ENCODE assay signal across 8 mouse cellular contexts in genomic region chr3:123447538-123448059, GRCm38 (mm10). TPM values are rescaled to one million over a fixed set of nuclear protein-coding genes. Genes with fewer than 3 reads are reported as not detected.
DNase-seq lines count a peak whose midpoint lies in the region; ATAC-seq and TF ChIP-seq lines count a peak whose summit lies in the region.

No protein-coding gene starts in this region.

- no peak for DNase-seq in lung, postnatal 10 days
- peak; percentile 2 for DNase-seq in cerebellum, adult 9-11 months
- no peak for DNase-seq in liver, embryonic 13.5 days
- DNase-seq in urinary bladder, postnatal 4 days (ENCODE audit: low spot score in 2 of 2) = no peak
- no peak for DNase-seq in MN1 (ENCODE audit: low spot score)

- no peak overlapping the region for H3K27ac ChIP-seq in lung, embryonic 16.5 days (ENCODE audit: low read length)
- H3K27ac ChIP-seq in hindbrain, embryonic 12.5 days = no peak overlapping the region
- no peak overlapping the region for H3K27ac ChIP-seq in liver, embryonic 13.5 days
- no peak overlapping the region for H3K27ac ChIP-seq in small intestine, adult 2 months (ENCODE audit: insufficient read depth, low read depth, low read length)

- WGBS in lung, embryonic 16.5 days = 4% methylated on average over 13 of the region's 13 CpGs
- WGBS in hindbrain, embryonic 12.5 days = 9% methylated on average over 13 of the region's 13 CpGs
- WGBS in liver, embryonic 13.5 days (ENCODE audit: insufficient replicate concordance) = 9% methylated on average over 13 of the region's 13 CpGs
- 4% methylated on average over 13 of the region's 13 CpGs for WGBS in small intestine, adult 2 months

- no peak for TF ChIP-seq POLR2A in small intestine, adult 2 months (IDR thresholded peaks at IDR 0.05; ENCODE audit: low read depth, low read length)

- peak overlapping the region; percentile 73 for H3K4me3 ChIP-seq in lung, embryonic 16.5 days (ENCODE audit: low read length)
- H3K4me3 ChIP-seq in hindbrain, embryonic 12.5 days = peak overlapping the region; percentile 82
- H3K4me3 ChIP-seq in liver, embryonic 13.5 days (replicated peaks) = peak overlapping the region; percentile 54
- peak overlapping the region; percentile 67 for H3K4me3 ChIP-seq in small intestine, adult 2 months (ENCODE audit: low read depth, low read length)

- peaks cover 9% of the 10 kb centered on the region for H3K27me3 ChIP-seq in lung, embryonic 16.5 days (ENCODE audit: control insufficient read depth, insufficient read depth, low read depth, low read length)
- peaks cover 24% of the 10 kb centered on the region for H3K27me3 ChIP-seq in hindbrain, embryonic 12.5 days
- H3K27me3 ChIP-seq in liver, embryonic 13.5 days = peaks cover 53% of the 10 kb centered on the region
- H3K27me3 ChIP-seq in small intestine, adult 2 months (ENCODE audit: control insufficient read depth, insufficient read depth, low read length) = no peaks in the 10 kb centered on the region

- H3K36me3 ChIP-seq in lung, embryonic 16.5 days (ENCODE audit: control insufficient read depth, insufficient read depth, low read length) = no peaks in the 10 kb centered on the region
- H3K36me3 ChIP-seq in hindbrain, embryonic 12.5 days = no peaks in the 10 kb centered on the region
- H3K36me3 ChIP-seq in liver, embryonic 13.5 days = no peaks in the 10 kb centered on the region
- H3K36me3 ChIP-seq in small intestine, adult 2 months (ENCODE audit: control insufficient read depth, insufficient read depth, low read length) = no peaks in the 10 kb centered on the region

- peak overlapping the region; percentile 99 for H3K4me2 ChIP-seq in lung, embryonic 16.5 days (ENCODE audit: low read depth, low read length)
- H3K4me2 ChIP-seq in hindbrain, embryonic 12.5 days (replicated peaks) = peak overlapping the region; percentile 100
- peak overlapping the region; percentile 71 for H3K4me2 ChIP-seq in liver, embryonic 13.5 days

- no peaks in the 10 kb centered on the region for H3K9me3 ChIP-seq in lung, embryonic 16.5 days (ENCODE audit: control insufficient read depth, low read length)
- H3K9me3 ChIP-seq in hindbrain, embryonic 12.5 days (replicated peaks) = no peaks in the 10 kb centered on the region; the same call in 1 of the 2 replicates
- H3K9me3 ChIP-seq in liver, embryonic 13.5 days (replicated peaks) = no peaks in the 10 kb centered on the region

- no peak for TF ChIP-seq CTCF in small intestine, adult 2 months (IDR thresholded peaks at IDR 0.05; ENCODE audit: extremely low read depth, insufficient read length, insufficient replicate concordance, low read depth, low read length)

- H3K4me1 ChIP-seq in lung, embryonic 16.5 days (replicated peaks; ENCODE audit: control insufficient read depth, insufficient read depth, low read length) = peaks cover 11% of the 10 kb centered on the region; the same call in 1 of the 2 replicates
- peaks cover 13% of the 10 kb centered on the region for H3K4me1 ChIP-seq in hindbrain, embryonic 12.5 days
- no peaks in the 10 kb centered on the region for H3K4me1 ChIP-seq in liver, embryonic 13.5 days (replicated peaks)
- no peaks in the 10 kb centered on the region; the same call in 1 of the 2 replicates for H3K4me1 ChIP-seq in small intestine, adult 2 months (ENCODE audit: control insufficient read depth, insufficient read depth, insufficient read length, low read length)

- H3K9ac ChIP-seq in lung, embryonic 16.5 days (ENCODE audit: low read length) = peak overlapping the region; percentile 70
- H3K9ac ChIP-seq in hindbrain, embryonic 12.5 days = peak overlapping the region; percentile 80
- no peak overlapping the region for H3K9ac ChIP-seq in liver, embryonic 13.5 days

- peak; percentile 22 for ATAC-seq in lung, embryonic 16.5 days (ENCODE audit: low read depth)
- peak; percentile 44 for ATAC-seq in hindbrain, embryonic 12.5 days (ENCODE audit: low FRiP score)
- ATAC-seq in liver, embryonic 13.5 days (ENCODE audit: low read depth) = no peak

RNA-seq across cellular contexts. Expression of gene Prss12, which starts 0.9 kb away (rescaled TPM):
- polyA plus RNA-seq in lung, embryonic 16.5 days (2015; fragmentation: Nextera tagmentation; extraction: Ambion mirVana) = 18.1 and 19.3 TPM in 2 replicates
- 11.0 and 12.6 TPM in 2 replicates for polyA plus RNA-seq in hindbrain, embryonic 12.5 days (2016; fragmentation: Nextera tagmentation; extraction: Ambion mirVana)
- polyA plus RNA-seq in liver, embryonic 13.5 days (2015; fragmentation: Nextera tagmentation; extraction: Ambion mirVana) = 0.35 and 0.39 TPM in 2 replicates
- polyA plus RNA-seq in small intestine, adult 2 months (2012; rRNA removed) = 0.98 and 1.1 TPM in 2 replicates
